Mouse (Mus musculus): ENCODE measurements at regions not wholly inside any gene's neighbourhood (a gene's known extent, or its start where the extent isn't known, plus 50 kb on each side); places are given as distances from the start of the nearest gene placed in this dataset.

- no peak for DNase-seq
These were observed 50.6 kb upstream of the Larp1 start for GRCm38 (mm10) chr11:57958233-57958632.

- DNase-seq, result no peak
These were observed 52.0 kb upstream of the Larp1 start for GRCm38 (mm10) chr11:57956909-57957308.

- DNase-seq, result no peak
These were observed 52.8 kb upstream of the Larp1 start for GRCm38 (mm10) chr11:57956076-57956475.

- no peak for DNase-seq
These were observed 53.4 kb upstream of the Larp1 start for GRCm38 (mm10) chr11:57955476-57955875.

- no peak for DNase-seq
These were observed 54.2 kb upstream of the Larp1 start for GRCm38 (mm10) chr11:57954510-57955184.

- DNase-seq, result no peak
These were observed 55.2 kb upstream of the Larp1 start for GRCm38 (mm10) chr11:57953694-57954093.

- DNase-seq, result no peak
These were observed 56.2 kb upstream of the Larp1 start for GRCm38 (mm10) chr11:57952619-57953018.

GRCm38 (mm10) chr11:57951541-57952326 is 57.1 kb upstream of the Larp1 start:
- no peak for DNase-seq

- peak in 1 of 2 experiments; percentile 57 for DNase-seq
These were observed 57.9 kb upstream of the Larp1 start for GRCm38 (mm10) chr11:57950989-57951388.

GRCm38 (mm10) chr11:57949067-57949466 is 59.8 kb upstream of the Larp1 start:
- no peak for DNase-seq

GRCm38 (mm10) chr11:57947347-57947746 is 61.5 kb upstream of the Larp1 start:
- no peak for DNase-seq

- DNase-seq, result peak; percentile 84 to 89
These were observed 74.4 kb upstream of the Larp1 start for GRCm38 (mm10) chr11:57934391-57934850.

GRCm38 (mm10) chr11:57933065-57933464 is 75.8 kb upstream of the Larp1 start:
- DNase-seq, result no peak

GRCm38 (mm10) chr11:57929506-57929905 is 79.4 kb upstream of the Larp1 start:
- no peak for DNase-seq

GRCm38 (mm10) chr11:57920263-57920662 is 87.6 kb upstream of the Hand1 start:
- no peak for DNase-seq

- DNase-seq, result no peak
These were observed 85.9 kb upstream of the Hand1 start for GRCm38 (mm10) chr11:57918447-57919059.

- DNase-seq, result no peak
These were observed 85.4 kb upstream of the Hand1 start for GRCm38 (mm10) chr11:57917974-57918373.

GRCm38 (mm10) chr11:57916016-57916415 is 83.4 kb upstream of the Hand1 start:
- no peak for DNase-seq

GRCm38 (mm10) chr11:57913801-57914560 is 81.4 kb upstream of the Hand1 start:
- DNase-seq, result no peak

GRCm38 (mm10) chr11:57913020-57913699 is 80.5 kb upstream of the Hand1 start:
- DNase-seq, result no peak

- no peak for DNase-seq
These were observed 79.2 kb upstream of the Hand1 start for GRCm38 (mm10) chr11:57911698-57912283.

GRCm38 (mm10) chr11:57904216-57904615 is 71.6 kb upstream of the Hand1 start:
- DNase-seq, result no peak

Measured in cerebellum, postnatal 36 days (tissue).